Mouse (Mus musculus): ENCODE results near the gene Rnf187. TPM values are rescaled to one million over a fixed set of nuclear protein-coding genes. Genes with fewer than 3 reads are reported as not detected.

Rnf187 gene
- polyA plus RNA-seq, 1 experiment from 2014 or later, result 207 TPM

- WGBS, result 4% methylated on average over 8 of the region's 8 CpGs
- peak; percentile 48 for ATAC-seq
These were observed 34.4 kb downstream of the Rnf187 start for GRCm38 (mm10) chr11:58904410-58904718.

GRCm38 (mm10) chr11:58903511-58904409 is 35.0 kb downstream of the Rnf187 start, which contains the start of gene Zfp39:
TSS of gene Zfp39 (minus strand) at chr11:58904225.
- WGBS, result under 1% methylated on average over 40 of the region's 40 CpGs
- H3K4me3 ChIP-seq (replicated peaks), result peak within 1 kb of the TSS; percentile 79
- no peaks in the 10 kb centered on the region for H3K9me3 ChIP-seq
- no peaks in the 10 kb centered on the region for H3K27me3 ChIP-seq (replicated peaks)
- H3K4me2 ChIP-seq (replicated peaks), result peak within 1 kb of the TSS; percentile 90
- H3K27ac ChIP-seq, result peak within 1 kb of the TSS; percentile 90
- peaks cover 9% of the 10 kb centered on the region; the same call in 1 of the 2 replicates for H3K36me3 ChIP-seq
- ATAC-seq, result peak; percentile 99
- H3K4me1 ChIP-seq (replicated peaks), result 0 out of 2 replicates have a peak, but pooled peaks cover 6% of the 10 kb centered on the region
- H3K9ac ChIP-seq, result peak within 1 kb of the TSS; percentile 86

More at GRCm38 (mm10) chr11:58904410-58904718, 34.4 kb downstream of the Rnf187 start:
- 0 out of 2 replicates have a peak, but pooled peaks cover 6% of the 10 kb centered on the region for H3K36me3 ChIP-seq
- H3K27ac ChIP-seq, result 0 out of 2 replicates have a peak overlapping the region, but pooled peaks have one; percentile 90
- no peaks in the 10 kb centered on the region for H3K27me3 ChIP-seq (replicated peaks)
- peak overlapping the region; percentile 15; the same call in 1 of the 2 replicates for H3K9ac ChIP-seq
- peak overlapping the region; percentile 90 for H3K4me2 ChIP-seq (replicated peaks)
- 0 out of 2 replicates have a peak, but pooled peaks cover 6% of the 10 kb centered on the region for H3K4me1 ChIP-seq (replicated peaks)
- H3K4me3 ChIP-seq (replicated peaks), result peak overlapping the region; percentile 79
- H3K9me3 ChIP-seq, result no peaks in the 10 kb centered on the region

- Histone ChIP-seq H3K4me3 (replicated peaks) (no peak overlapping the region), H3K4me2 (replicated peaks) (no peak overlapping the region), H3K27ac (no peak overlapping the region), H3K9me3 (no peaks in the 10 kb centered on the region), H3K4me1 (replicated peaks) (0 out of 2 replicates have a peak, but pooled peaks cover 6% of the 10 kb centered on the region), H3K9ac (no peak overlapping the region), H3K27me3 (replicated peaks) (no peaks in the 10 kb centered on the region), H3K36me3 (peaks cover 14% of the 10 kb centered on the region)
- no peak for ATAC-seq
These were observed 37.6 kb downstream of the Rnf187 start for GRCm38 (mm10) chr11:58901080-58901479.

- H3K4me2 ChIP-seq (replicated peaks), result no peak overlapping the region
- ATAC-seq, result no peak
- 0 out of 2 replicates have a peak, but pooled peaks cover 2% of the 10 kb centered on the region for H3K4me1 ChIP-seq (replicated peaks)
- H3K4me3 ChIP-seq (replicated peaks), result no peak overlapping the region
- H3K9ac ChIP-seq, result no peak overlapping the region
- no peaks in the 10 kb centered on the region for H3K9me3 ChIP-seq
- peaks cover 26% of the 10 kb centered on the region for H3K36me3 ChIP-seq
- no peaks in the 10 kb centered on the region for H3K27me3 ChIP-seq (replicated peaks)
- H3K27ac ChIP-seq, result no peak overlapping the region
- 86% methylated on average over 6 of the region's 6 CpGs for WGBS
These were observed 41.2 kb downstream of the Rnf187 start for GRCm38 (mm10) chr11:58897485-58897884.

- H3K27ac ChIP-seq, result no peak overlapping the region
- H3K4me2 ChIP-seq (replicated peaks), result no peak overlapping the region
- WGBS, result 68% methylated on average over 6 of the region's 6 CpGs
- no peak overlapping the region for H3K9ac ChIP-seq
- no peaks in the 10 kb centered on the region for H3K27me3 ChIP-seq (replicated peaks)
- no peak for ATAC-seq
- no peaks in the 10 kb centered on the region for H3K9me3 ChIP-seq
- no peak overlapping the region for H3K4me3 ChIP-seq (replicated peaks)
- H3K36me3 ChIP-seq, result peaks cover 31% of the 10 kb centered on the region
- H3K4me1 ChIP-seq (replicated peaks), result no peaks in the 10 kb centered on the region
These were observed 44.3 kb downstream of the Rnf187 start for GRCm38 (mm10) chr11:58894456-58894855.

- no peaks in the 10 kb centered on the region for H3K9me3 ChIP-seq
- no peak overlapping the region for H3K4me2 ChIP-seq (replicated peaks)
- H3K27me3 ChIP-seq (replicated peaks), result no peaks in the 10 kb centered on the region
- H3K4me3 ChIP-seq (replicated peaks), result no peak overlapping the region
- H3K4me1 ChIP-seq (replicated peaks), result no peaks in the 10 kb centered on the region
- no peak overlapping the region for H3K9ac ChIP-seq
- H3K36me3 ChIP-seq, result peaks cover 22% of the 10 kb centered on the region
- 85% methylated on average over 10 of the region's 10 CpGs for WGBS
- no peak for ATAC-seq
- H3K27ac ChIP-seq, result no peak overlapping the region
These were observed 48.2 kb downstream of the Rnf187 start for GRCm38 (mm10) chr11:58890511-58890910.

GRCm38 (mm10) chr11:58883756-58884155 is 55.0 kb downstream of the Rnf187 start:
- Histone ChIP-seq H3K36me3 (peaks cover 17% of the 10 kb centered on the region), H3K4me3 (replicated peaks) (no peak overlapping the region), H3K4me2 (replicated peaks) (no peak overlapping the region), H3K9ac (no peak overlapping the region), H3K27me3 (replicated peaks) (no peaks in the 10 kb centered on the region), H3K4me1 (replicated peaks) (no peaks in the 10 kb centered on the region), H3K9me3 (no peaks in the 10 kb centered on the region), H3K27ac (no peak overlapping the region)
- 87% methylated on average over 8 of the region's 8 CpGs for WGBS
- ATAC-seq, result no peak

Other genes starting within 250 kb of the Rnf187 start
- not detected in 2 replicates for gene Olfr319, start 239.8 kb downstream of the Rnf187 start, polyA plus RNA-seq (2015; fragmentation: Nextera tagmentation; extraction: Ambion mirVana)
- gene Olfr318, start 214.9 kb downstream of the Rnf187 start, polyA plus RNA-seq (2015; fragmentation: Nextera tagmentation; extraction: Ambion mirVana), result not detected in 2 replicates
- gene Olfr317, start 199.7 kb downstream of the Rnf187 start, polyA plus RNA-seq (2015; fragmentation: Nextera tagmentation; extraction: Ambion mirVana), result not detected in 2 replicates
- gene Olfr316, start 186.2 kb downstream of the Rnf187 start, polyA plus RNA-seq (2015; fragmentation: Nextera tagmentation; extraction: Ambion mirVana), result not detected in 2 replicates
- gene Olfr315, start 165.7 kb downstream of the Rnf187 start, polyA plus RNA-seq (2015; fragmentation: Nextera tagmentation; extraction: Ambion mirVana), result not detected in 2 replicates
- gene Olfr314, start 156.0 kb downstream of the Rnf187 start, polyA plus RNA-seq (2015; fragmentation: Nextera tagmentation; extraction: Ambion mirVana), result not detected in 2 replicates
- gene Fam183b, start 137.0 kb downstream of the Rnf187 start, polyA plus RNA-seq (2015; fragmentation: Nextera tagmentation; extraction: Ambion mirVana), result 16.8 and 17.2 TPM in 2 replicates
- not detected in 2 replicates for gene Olfr313, start 123.9 kb downstream of the Rnf187 start, polyA plus RNA-seq (2015; fragmentation: Nextera tagmentation; extraction: Ambion mirVana)
- not detected in 2 replicates for gene Olfr312, start 109.7 kb downstream of the Rnf187 start, polyA plus RNA-seq (2015; fragmentation: Nextera tagmentation; extraction: Ambion mirVana)
- not detected in 2 replicates for gene Olfr311, start 99.7 kb downstream of the Rnf187 start, polyA plus RNA-seq (2015; fragmentation: Nextera tagmentation; extraction: Ambion mirVana)
- 5.4 and 6.1 TPM in 2 replicates for gene Gm12258, start 91.8 kb downstream of the Rnf187 start, polyA plus RNA-seq (2015; fragmentation: Nextera tagmentation; extraction: Ambion mirVana)
- gene 2810021J22Rik, start 71.7 kb downstream of the Rnf187 start, polyA plus RNA-seq (2015; fragmentation: Nextera tagmentation; extraction: Ambion mirVana), result 6.1 and 7.3 TPM in 2 replicates
- 3.7 and 4.6 TPM in 2 replicates for gene Zfp39, start 34.7 kb downstream of the Rnf187 start, polyA plus RNA-seq (2015; fragmentation: Nextera tagmentation; extraction: Ambion mirVana)
- 0.27 and 0.34 TPM in 2 replicates for gene Btnl10, start 21.0 kb downstream of the Rnf187 start, polyA plus RNA-seq (2015; fragmentation: Nextera tagmentation; extraction: Ambion mirVana)
- 39.9 and 40.0 TPM in 2 replicates for gene Hist3h2ba, start 10.0 kb upstream of the Rnf187 start, polyA plus RNA-seq (2015; fragmentation: Nextera tagmentation; extraction: Ambion mirVana)
- 27.2 and 28.3 TPM in 2 replicates for gene Hist3h2a, start 15.8 kb upstream of the Rnf187 start, polyA plus RNA-seq (2015; fragmentation: Nextera tagmentation; extraction: Ambion mirVana)
- 0.16 and 0.35 TPM in 2 replicates for gene Trim17, start 15.8 kb upstream of the Rnf187 start, polyA plus RNA-seq (2015; fragmentation: Nextera tagmentation; extraction: Ambion mirVana)
- gene Trim11, start 39.2 kb upstream of the Rnf187 start, polyA plus RNA-seq (2015; fragmentation: Nextera tagmentation; extraction: Ambion mirVana), result 16.0 and 17.0 TPM in 2 replicates
- 1.3 TPM in 2 replicates for gene Obscn, start 197.5 kb upstream of the Rnf187 start, polyA plus RNA-seq (2015; fragmentation: Nextera tagmentation; extraction: Ambion mirVana)
- 6.6 and 8.0 TPM in 2 replicates for gene Iba57, start 224.8 kb upstream of the Rnf187 start, polyA plus RNA-seq (2015; fragmentation: Nextera tagmentation; extraction: Ambion mirVana)
- gene Gjc2, start 244.3 kb upstream of the Rnf187 start, polyA plus RNA-seq (2015; fragmentation: Nextera tagmentation; extraction: Ambion mirVana), result 1.1 and 1.3 TPM in 2 replicates

Measured in intestine, embryonic 15.5 days (tissue).